In genomic region chr13:70515004-70515403, GRCm38 (mm10) we compare ENCODE assay signal across 23 mouse cellular contexts.
A peak's percentile ranks its signal among the peaks of the same experiment; 100 is the strongest.
DNase-seq lines count a peak whose midpoint lies in the region; ATAC-seq and TF ChIP-seq lines count a peak whose summit lies in the region.
"Had no signal": no experiment of that assay in that cellular context is flagged by ENCODE, and none has a peak within 500 bp of the region (broad histone marks: within the 10 kb centered on the region; RNA-seq: fewer than 3 reads in every experiment).

No protein-coding gene starts in this region.

- no peak for DNase-seq in midbrain, embryonic 10.5 days (ENCODE audit: low spot score)
- no peak for DNase-seq in midbrain, embryonic 11.5 days (ENCODE audit: low spot score, missing footprints)
- peak; percentile 48 for DNase-seq in brain, embryonic 14.5 days (ENCODE audit: low read depth)
- DNase-seq in spleen, adult 12 weeks (ENCODE audit: low spot score), result no peak
- DNase-seq: adrenal gland, adult 2 months; adrenal gland, postnatal 10 days; adrenal gland, postnatal 25 days; cerebellum, adult 11 months; cerebellum, adult 18-20 months; cerebellum, adult 8-10 months; cerebellum, adult 9-11 months; cerebellum, postnatal 14 days; cerebellum, postnatal 36 days; embryo, embryonic 11 days had no signal

- H3K27me3 ChIP-seq in midbrain, embryonic 13.5 days, result no peaks in the 10 kb centered on the region
- H3K27me3 ChIP-seq in midbrain, embryonic 10.5 days (ENCODE audit: low read depth, poor library complexity, severe bottlenecking), result no peaks in the 10 kb centered on the region
- no peaks in the 10 kb centered on the region for H3K27me3 ChIP-seq in midbrain, embryonic 16.5 days (ENCODE audit: control insufficient read depth, insufficient read depth, low read depth, low read length)
- H3K27me3 ChIP-seq in midbrain, embryonic 11.5 days (ENCODE audit: control insufficient read depth, insufficient read depth, low read length), result no peaks in the 10 kb centered on the region
- H3K27me3 ChIP-seq: embryonic facial prominence, embryonic 13.5 days; embryonic facial prominence, embryonic 15.5 days; forebrain, embryonic 12.5 days had no signal

- H3K4me2 ChIP-seq in midbrain, embryonic 13.5 days (replicated peaks), result no peak overlapping the region
- no peak overlapping the region for H3K4me2 ChIP-seq in midbrain, embryonic 16.5 days (ENCODE audit: low read length)
- no peak overlapping the region for H3K4me2 ChIP-seq in midbrain, embryonic 11.5 days
- H3K4me2 ChIP-seq: embryonic facial prominence, embryonic 13.5 days; embryonic facial prominence, embryonic 15.5 days; forebrain, embryonic 12.5 days had no signal

- no peak for TF ChIP-seq CTCF in brain, embryonic 14.5 days (IDR thresholded peaks at IDR 0.05; ENCODE audit: borderline replicate concordance, extremely low read depth, insufficient read depth, insufficient read length)

- 35% methylated on average over 2 of the region's 2 CpGs for WGBS in midbrain, embryonic 13.5 days
- WGBS in midbrain, embryonic 10.5 days, result 86% methylated on average over 2 of the region's 2 CpGs
- WGBS in midbrain, embryonic 16.5 days, result 37% methylated on average over 2 of the region's 2 CpGs
- WGBS in midbrain, embryonic 11.5 days, result 62% methylated on average over 2 of the region's 2 CpGs

- H3K36me3 ChIP-seq in midbrain, embryonic 13.5 days, result no peaks in the 10 kb centered on the region
- no peaks in the 10 kb centered on the region for H3K36me3 ChIP-seq in midbrain, embryonic 10.5 days
- no peaks in the 10 kb centered on the region for H3K36me3 ChIP-seq in midbrain, embryonic 16.5 days (ENCODE audit: control insufficient read depth, insufficient read depth, low read length)
- H3K36me3 ChIP-seq in midbrain, embryonic 11.5 days (ENCODE audit: control insufficient read depth, insufficient read depth, low read length), result no peaks in the 10 kb centered on the region
- H3K36me3 ChIP-seq: embryonic facial prominence, embryonic 13.5 days; embryonic facial prominence, embryonic 15.5 days; forebrain, embryonic 10.5 days; forebrain, embryonic 12.5 days had no signal

- H3K9me3 ChIP-seq in midbrain, embryonic 13.5 days, result no peaks in the 10 kb centered on the region
- H3K9me3 ChIP-seq in midbrain, embryonic 10.5 days (replicated peaks), result no peaks in the 10 kb centered on the region
- H3K9me3 ChIP-seq in midbrain, embryonic 16.5 days (replicated peaks; ENCODE audit: control insufficient read depth, low read length, poor library complexity, severe bottlenecking), result no peaks in the 10 kb centered on the region
- H3K9me3 ChIP-seq in midbrain, embryonic 11.5 days (ENCODE audit: control insufficient read depth, low read length), result no peaks in the 10 kb centered on the region
- H3K9me3 ChIP-seq: embryonic facial prominence, embryonic 13.5 days; embryonic facial prominence, embryonic 15.5 days; forebrain, embryonic 10.5 days; forebrain, embryonic 12.5 days had no signal

- no peak overlapping the region for H3K27ac ChIP-seq in midbrain, embryonic 13.5 days
- no peak overlapping the region for H3K27ac ChIP-seq in midbrain, embryonic 10.5 days (replicated peaks)
- H3K27ac ChIP-seq in midbrain, embryonic 16.5 days (ENCODE audit: low read length), result no peak overlapping the region
- no peak overlapping the region for H3K27ac ChIP-seq in midbrain, embryonic 11.5 days (ENCODE audit: low read depth, low read length)
- H3K27ac ChIP-seq: embryonic facial prominence, embryonic 13.5 days; embryonic facial prominence, embryonic 15.5 days; forebrain, embryonic 10.5 days; forebrain, embryonic 12.5 days had no signal

- no peak overlapping the region for H3K4me3 ChIP-seq in midbrain, embryonic 13.5 days (replicated peaks)
- H3K4me3 ChIP-seq in midbrain, embryonic 10.5 days, result no peak overlapping the region
- H3K4me3 ChIP-seq in midbrain, embryonic 16.5 days (ENCODE audit: low read depth, low read length), result no peak overlapping the region
- H3K4me3 ChIP-seq in midbrain, embryonic 11.5 days (ENCODE audit: low read depth, low read length), result no peak overlapping the region
- H3K4me3 ChIP-seq: embryonic facial prominence, embryonic 13.5 days; embryonic facial prominence, embryonic 15.5 days; erythroblast, embryonic 14.5 days; forebrain, embryonic 10.5 days; forebrain, embryonic 12.5 days had no signal

- H3K9ac ChIP-seq in midbrain, embryonic 13.5 days (replicated peaks), result no peak overlapping the region
- H3K9ac ChIP-seq in midbrain, embryonic 16.5 days (ENCODE audit: low read depth, low read length), result no peak overlapping the region
- H3K9ac ChIP-seq in midbrain, embryonic 11.5 days (ENCODE audit: low read length), result no peak overlapping the region
- H3K9ac ChIP-seq: embryonic facial prominence, embryonic 13.5 days; embryonic facial prominence, embryonic 15.5 days; forebrain, embryonic 12.5 days had no signal

- H3K4me1 ChIP-seq in midbrain, embryonic 13.5 days (replicated peaks), result peaks cover 12% of the 10 kb centered on the region
- H3K4me1 ChIP-seq in midbrain, embryonic 10.5 days, result no peaks in the 10 kb centered on the region
- H3K4me1 ChIP-seq in midbrain, embryonic 16.5 days (ENCODE audit: control insufficient read depth, insufficient read depth, low read length), result peaks cover 6% of the 10 kb centered on the region; the same call in 1 of the 2 replicates
- H3K4me1 ChIP-seq in midbrain, embryonic 11.5 days (ENCODE audit: control insufficient read depth, insufficient read depth, low read length), result no peaks in the 10 kb centered on the region
- H3K4me1 ChIP-seq: embryonic facial prominence, embryonic 13.5 days; embryonic facial prominence, embryonic 15.5 days; forebrain, embryonic 10.5 days; forebrain, embryonic 12.5 days had no signal

- ATAC-seq in midbrain, embryonic 13.5 days, result peak; percentile 66; the same call in 1 of the 2 replicates
- ATAC-seq in midbrain, embryonic 16.5 days, result 0 out of 2 replicates have a peak, but pooled peaks have one; percentile 17
- no peak for ATAC-seq in midbrain, embryonic 11.5 days (ENCODE audit: low FRiP score)
- ATAC-seq: forebrain, embryonic 14.5 days; forebrain, embryonic 16.5 days had no signal

- no peak for TF ChIP-seq POLR2A in brain, embryonic 14.5 days (IDR thresholded peaks at IDR 0.05; ENCODE audit: borderline replicate concordance, extremely low read depth, insufficient read depth, insufficient read length, poor library complexity, severe bottlenecking)
